Mouse (Mus musculus): ENCODE data around the gene Sft2d1.

DNA sequence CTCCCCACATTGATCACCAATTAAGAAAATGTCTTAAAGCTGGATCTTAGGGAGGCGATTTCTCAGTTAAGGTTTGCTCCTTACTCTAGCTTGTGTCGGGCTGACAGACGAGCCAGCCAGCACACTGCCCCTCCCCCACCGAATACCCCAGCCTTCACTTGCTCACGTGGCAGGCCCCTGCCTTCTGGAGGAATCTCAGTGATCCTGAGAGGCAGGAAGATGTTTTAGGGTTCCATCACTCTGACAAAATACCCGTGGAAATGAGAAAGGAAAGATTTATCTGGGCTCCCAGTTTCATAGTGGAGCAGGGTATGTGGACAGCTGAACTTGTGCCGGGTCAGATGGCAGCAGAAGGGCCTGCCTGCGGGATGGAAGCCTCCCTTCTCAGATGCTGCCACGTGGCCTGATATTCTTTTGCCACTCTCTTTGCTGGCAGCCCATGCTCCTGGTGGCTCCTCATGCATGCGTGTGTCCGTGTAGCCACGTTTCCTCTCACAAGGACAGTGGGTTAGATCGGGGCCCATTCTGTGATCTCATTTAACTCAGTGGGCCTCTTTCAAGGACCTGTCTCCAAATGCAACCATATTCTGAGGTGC lies 59.8 kb downstream of the Sft2d1 start:
- TF ChIP-seq MAX (IDR thresholded peaks at IDR 0.05) (no peak), CTCF (IDR thresholded peaks at IDR 0.05; ENCODE audit: control insufficient read depth, insufficient read depth, insufficient read length) (no peak)

Data from C2C12 (cell line).